Mouse (Mus musculus) midbrain, embryonic 16.5 days (tissue): Measurements from ENCODE around the gene Zdhhc7. TPM values are rescaled to one million over a fixed set of nuclear protein-coding genes. Genes with fewer than 3 reads are reported as not detected.

Experiments used
- ATAC-seq: fragments of 200-750 bp; cut with Nextera tagmentation; 2 replicates; pipeline ENCODE4 v1.8.0; 2017; ENCODE audit warnings: moderate TSS enrichment
- H3K27ac ChIP-seq: fragments of 300-500 bp; sonication (generic); 2 replicates; pipeline ENCODE4 v1.5.1; 2014; ENCODE audit warnings: mild to moderate bottlenecking, low read length, mixed read lengths
- H3K27me3 ChIP-seq: fragments of 300-500 bp; sonication (generic); 2 replicates; pipeline ENCODE4 v1.6.1; 2014; ENCODE audit warnings: low read depth, low read length, mixed read lengths; ENCODE audit not compliant: control insufficient read depth, insufficient read depth
- H3K36me3 ChIP-seq: fragments of 300-500 bp; sonication (generic); 2 replicates; pipeline ENCODE4 v1.6.1; 2014; ENCODE audit warnings: mild to moderate bottlenecking, low read length, moderate library complexity, mixed read lengths; ENCODE audit not compliant: control insufficient read depth, insufficient read depth
- H3K4me1 ChIP-seq: fragments of 300-500 bp; sonication (generic); 2 replicates; pipeline ENCODE4 v1.6.1; 2014; ENCODE audit warnings: mild to moderate bottlenecking, low read length, mixed read lengths; ENCODE audit not compliant: control insufficient read depth, insufficient read depth
- H3K4me2 ChIP-seq: fragments of 300-500 bp; sonication (generic); 2 replicates; pipeline ENCODE4 v1.6.1; 2014; ENCODE audit warnings: mild to moderate bottlenecking, low read length, mixed read lengths
- H3K4me3 ChIP-seq: fragments of 300-500 bp; sonication (generic); 2 replicates; pipeline ENCODE4 v1.5.1; 2014; ENCODE audit warnings: low read depth, mild to moderate bottlenecking, low read length, moderate library complexity, mixed read lengths
- H3K9ac ChIP-seq: fragments of 300-500 bp; sonication (generic); 2 replicates; pipeline ENCODE4 v1.6.1; 2014; ENCODE audit warnings: low read depth, low read length, mixed read lengths
- H3K9me3 ChIP-seq: fragments of 300-500 bp; sonication (generic); replicated peaks from 2 replicates; pipeline ENCODE4 v1.6.1; 2014; ENCODE audit warnings: mild to moderate bottlenecking, low read length, mixed read lengths; ENCODE audit not compliant: control insufficient read depth, poor library complexity, severe bottlenecking
- WGBS: fragments of 180-500 bp; shearing (Covaris S2); extraction: QIAGEN DNeasy Blood & Tissue Kit; methylation state at CpG from one replicate; pipeline ENCODE4 v1.1.7; 2014; 5-methylcytosine and 5-hydroxymethylcytosine counted together
- polyA plus RNA-seq: library from polyadenylated mRNA; unstranded; fragments of >200 nt; fragmentation: Nextera tagmentation; extraction: Ambion mirVana; gene quantifications from 2 replicates; pipeline ENCODE4 v1.2.1, GENCODE M21; 2015

The Zdhhc7 gene
- polyA plus RNA-seq, 1 experiment from 2014 or later = 27.8 TPM

DNA sequence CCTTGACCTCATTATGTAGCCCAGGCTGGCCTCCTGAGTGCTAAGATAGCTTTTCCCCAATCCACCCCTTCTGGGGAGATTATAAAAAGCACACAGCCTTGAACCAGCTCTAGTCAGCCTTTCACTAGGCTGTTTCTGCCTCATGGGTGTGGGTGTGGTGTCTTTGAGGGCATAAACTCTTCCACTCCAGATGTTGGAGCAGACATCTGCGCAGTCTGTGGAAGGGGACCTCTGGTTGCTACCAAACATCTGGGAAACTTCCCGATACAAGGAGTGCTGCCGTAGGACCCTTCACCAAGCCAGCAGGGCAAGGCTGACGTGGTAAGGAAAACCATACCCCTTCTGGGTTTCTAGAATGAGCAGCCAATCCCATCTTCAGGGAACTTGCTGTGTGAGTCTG, 49.4 kb downstream of the Zdhhc7 start:
- Histone ChIP-seq H3K9me3 (no peaks in the 10 kb centered on the region), H3K9ac (no peak overlapping the region), H3K27me3 (no peaks in the 10 kb centered on the region), H3K27ac (no peak overlapping the region), H3K4me1 (no peaks in the 10 kb centered on the region), H3K4me2 (no peak overlapping the region), H3K36me3 (no peaks in the 10 kb centered on the region), H3K4me3 (no peak overlapping the region)
- ATAC-seq = no peak
- WGBS = 83% methylated on average over 4 of the region's 4 CpGs

DNA sequence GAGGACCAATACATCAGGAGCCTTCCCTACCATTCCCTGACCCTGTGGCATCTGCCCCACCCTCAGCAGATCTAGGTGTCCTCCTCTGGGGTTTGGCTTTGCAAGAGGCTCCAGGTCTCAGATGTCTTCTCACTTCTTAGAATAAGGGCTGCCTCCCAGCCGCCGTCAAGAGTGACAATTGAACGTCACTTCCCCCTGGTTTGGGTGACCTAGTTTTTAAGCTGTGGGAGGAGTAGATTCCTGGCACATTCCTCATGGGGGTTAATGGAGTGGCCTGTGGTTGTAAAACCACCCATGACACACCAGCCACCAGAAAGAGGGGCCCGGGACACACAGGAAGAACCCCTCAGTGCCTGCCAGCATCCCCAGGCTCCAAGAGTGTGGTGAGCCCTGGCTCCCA, 50.3 kb downstream of the Zdhhc7 start:
- Histone ChIP-seq H3K9me3 (no peaks in the 10 kb centered on the region), H3K36me3 (no peaks in the 10 kb centered on the region), H3K27me3 (no peaks in the 10 kb centered on the region), H3K4me2 (no peak overlapping the region), H3K4me1 (no peaks in the 10 kb centered on the region), H3K4me3 (no peak overlapping the region), H3K27ac (no peak overlapping the region), H3K9ac (no peak overlapping the region)
- ATAC-seq = no peak
- 70% methylated on average over 4 of the region's 4 CpGs for WGBS

DNA sequence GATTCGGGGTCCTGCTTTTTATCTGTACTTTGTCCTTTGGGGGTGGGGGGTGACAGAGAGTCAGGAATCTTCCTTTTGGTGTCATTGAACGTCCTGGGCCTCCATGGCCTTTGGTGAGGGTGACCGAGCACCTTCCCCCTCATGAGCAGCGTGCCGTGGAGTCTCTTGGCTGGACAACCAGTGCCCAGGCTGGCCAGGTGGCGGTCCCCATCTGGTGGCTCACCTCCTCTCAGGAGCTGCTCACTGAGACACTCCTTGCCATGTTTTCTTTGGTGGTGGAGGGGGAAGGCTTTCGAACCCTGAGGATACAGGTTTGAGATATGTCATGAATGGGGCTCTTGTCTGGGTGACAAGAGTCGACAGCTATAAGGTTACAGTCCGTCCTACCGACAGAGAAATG, 50.9 kb downstream of the Zdhhc7 start:
- H3K27me3 ChIP-seq = no peaks in the 10 kb centered on the region
- ATAC-seq = no peak
- H3K9me3 ChIP-seq = no peaks in the 10 kb centered on the region
- no peaks in the 10 kb centered on the region for H3K4me1 ChIP-seq
- WGBS = 85% methylated on average over 10 of the region's 10 CpGs
- no peak overlapping the region for H3K4me2 ChIP-seq
- H3K9ac ChIP-seq = no peak overlapping the region
- H3K4me3 ChIP-seq = no peak overlapping the region
- no peaks in the 10 kb centered on the region for H3K36me3 ChIP-seq
- H3K27ac ChIP-seq = no peak overlapping the region

DNA sequence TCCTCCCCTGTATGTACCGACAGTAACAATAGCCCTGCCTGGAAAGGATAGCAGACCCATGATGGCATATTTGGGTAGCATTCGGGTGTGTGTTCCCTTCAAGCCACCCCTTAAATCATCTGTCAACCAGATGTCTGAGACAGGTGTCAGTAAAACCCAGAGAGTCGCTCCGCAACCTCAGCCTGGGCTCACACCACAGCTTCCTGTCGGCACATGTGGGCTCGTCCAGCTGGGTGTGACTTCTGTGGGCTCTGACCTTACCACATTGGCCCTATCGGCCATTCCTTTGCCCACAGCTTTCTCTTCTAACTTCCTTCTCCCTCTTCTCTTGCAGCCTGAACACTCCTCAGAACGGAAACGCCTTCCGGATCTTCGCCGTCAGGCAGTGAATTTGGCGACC, 51.3 kb downstream of the Zdhhc7 start:
- WGBS = 88% methylated on average over 13 of the region's 13 CpGs
- Histone ChIP-seq H3K4me3 (no peak overlapping the region), H3K9ac (no peak overlapping the region), H3K27me3 (no peaks in the 10 kb centered on the region), H3K4me1 (no peaks in the 10 kb centered on the region), H3K36me3 (no peaks in the 10 kb centered on the region), H3K9me3 (no peaks in the 10 kb centered on the region), H3K27ac (no peak overlapping the region), H3K4me2 (no peak overlapping the region)
- no peak for ATAC-seq

DNA sequence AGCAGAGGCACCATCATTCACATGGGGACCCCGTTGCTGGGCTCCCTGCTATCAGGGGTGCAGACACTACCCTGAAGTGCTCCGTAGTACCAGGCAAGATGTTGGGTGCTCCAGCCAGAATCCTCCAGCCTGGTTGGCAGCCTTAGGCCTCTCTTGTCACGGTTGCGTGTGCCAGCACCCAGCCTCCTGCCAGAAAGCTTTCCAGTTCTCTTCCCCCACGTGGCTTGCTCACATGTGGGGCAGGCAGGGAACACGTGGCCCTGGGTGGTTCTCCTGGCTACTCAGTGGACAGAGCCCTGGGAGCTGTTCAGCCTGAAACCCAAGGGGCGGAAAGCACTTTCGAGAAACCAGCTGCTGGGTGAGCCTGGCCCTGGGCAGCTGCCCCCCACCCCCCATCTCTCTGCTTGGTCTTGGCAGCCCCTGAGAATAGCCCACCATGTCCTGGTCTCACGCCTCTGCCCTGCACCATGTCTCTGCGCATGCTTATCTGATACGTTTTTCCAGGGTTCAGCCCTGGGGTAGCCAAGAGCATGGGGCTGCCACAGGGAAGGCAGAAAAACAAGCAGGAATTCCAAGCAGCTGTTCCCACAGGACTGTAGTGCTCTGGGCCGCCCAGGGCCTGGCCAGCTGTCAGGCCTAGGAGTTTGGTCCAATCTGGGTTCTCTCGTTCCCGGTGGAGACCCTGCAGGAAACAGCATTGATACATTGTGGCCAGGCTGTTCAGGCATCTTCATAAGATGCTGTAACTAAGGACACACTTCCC, 54.8 kb downstream of the Zdhhc7 start:
- no peaks in the 10 kb centered on the region for H3K27me3 ChIP-seq
- H3K4me2 ChIP-seq = no peak overlapping the region
- no peaks in the 10 kb centered on the region for H3K36me3 ChIP-seq
- H3K4me3 ChIP-seq = no peak overlapping the region
- ATAC-seq = no peak
- 62% methylated on average over 14 of the region's 14 CpGs for WGBS
- H3K9me3 ChIP-seq = 0 out of 2 replicates have a peak, but pooled peaks cover under 1% of the 10 kb centered on the region
- no peak overlapping the region for H3K27ac ChIP-seq
- H3K9ac ChIP-seq = no peak overlapping the region
- H3K4me1 ChIP-seq = no peaks in the 10 kb centered on the region

DNA sequence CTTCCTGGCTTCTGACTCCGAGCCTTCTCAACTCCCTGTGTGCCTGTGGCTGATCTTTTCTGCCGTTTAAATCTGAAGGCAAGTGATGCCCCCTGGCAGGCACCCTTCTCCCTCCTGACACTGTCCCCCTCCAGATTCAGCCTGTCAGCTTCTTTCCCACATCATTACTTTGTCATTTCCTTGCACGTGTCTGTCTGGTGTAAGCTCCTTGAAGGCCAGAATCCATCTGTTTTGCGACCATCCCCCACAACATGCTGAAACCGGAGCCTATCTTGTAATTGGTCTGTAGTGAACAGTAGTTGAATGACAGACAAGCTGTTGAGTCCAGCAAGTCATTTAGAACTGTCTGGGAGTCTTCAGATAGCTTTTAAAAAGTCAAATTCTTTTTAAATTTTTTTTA, 55.8 kb downstream of the Zdhhc7 start:
- H3K4me3 ChIP-seq = no peak overlapping the region
- ATAC-seq = no peak
- WGBS = 66% methylated on average over 5 of the region's 5 CpGs
- H3K4me1 ChIP-seq = no peaks in the 10 kb centered on the region
- H3K9ac ChIP-seq = no peak overlapping the region
- no peaks in the 10 kb centered on the region for H3K36me3 ChIP-seq
- no peak overlapping the region for H3K4me2 ChIP-seq
- H3K9me3 ChIP-seq = 0 out of 2 replicates have a peak, but pooled peaks cover 2% of the 10 kb centered on the region
- no peaks in the 10 kb centered on the region for H3K27me3 ChIP-seq
- H3K27ac ChIP-seq = no peak overlapping the region

DNA sequence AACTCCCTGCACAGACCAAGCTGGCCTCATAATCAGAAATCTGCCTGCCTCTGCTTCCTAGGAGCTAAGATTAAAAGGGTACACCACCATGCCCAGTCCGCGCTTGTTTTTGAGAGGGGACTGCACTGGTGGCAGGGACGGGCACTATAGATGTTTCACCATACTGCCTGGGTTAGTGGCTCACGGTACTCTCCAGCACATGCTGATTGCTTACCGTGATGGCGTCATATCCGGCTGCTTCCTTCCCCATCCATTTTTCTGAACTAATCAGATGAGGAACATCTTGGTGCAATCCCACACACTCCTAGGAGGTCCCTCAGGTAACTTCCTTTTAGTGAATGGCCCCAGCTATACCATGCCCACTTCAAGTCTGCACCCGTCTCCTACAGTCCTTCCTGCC, 56.4 kb downstream of the Zdhhc7 start:
- Histone ChIP-seq H3K4me2 (no peak overlapping the region), H3K9ac (no peak overlapping the region), H3K27me3 (no peaks in the 10 kb centered on the region), H3K27ac (no peak overlapping the region), H3K4me3 (no peak overlapping the region), H3K36me3 (no peaks in the 10 kb centered on the region), H3K4me1 (no peaks in the 10 kb centered on the region), H3K9me3 (0 out of 2 replicates have a peak, but pooled peaks cover 2% of the 10 kb centered on the region)
- 90% methylated on average over 8 of the region's 8 CpGs for WGBS
- no peak for ATAC-seq

DNA sequence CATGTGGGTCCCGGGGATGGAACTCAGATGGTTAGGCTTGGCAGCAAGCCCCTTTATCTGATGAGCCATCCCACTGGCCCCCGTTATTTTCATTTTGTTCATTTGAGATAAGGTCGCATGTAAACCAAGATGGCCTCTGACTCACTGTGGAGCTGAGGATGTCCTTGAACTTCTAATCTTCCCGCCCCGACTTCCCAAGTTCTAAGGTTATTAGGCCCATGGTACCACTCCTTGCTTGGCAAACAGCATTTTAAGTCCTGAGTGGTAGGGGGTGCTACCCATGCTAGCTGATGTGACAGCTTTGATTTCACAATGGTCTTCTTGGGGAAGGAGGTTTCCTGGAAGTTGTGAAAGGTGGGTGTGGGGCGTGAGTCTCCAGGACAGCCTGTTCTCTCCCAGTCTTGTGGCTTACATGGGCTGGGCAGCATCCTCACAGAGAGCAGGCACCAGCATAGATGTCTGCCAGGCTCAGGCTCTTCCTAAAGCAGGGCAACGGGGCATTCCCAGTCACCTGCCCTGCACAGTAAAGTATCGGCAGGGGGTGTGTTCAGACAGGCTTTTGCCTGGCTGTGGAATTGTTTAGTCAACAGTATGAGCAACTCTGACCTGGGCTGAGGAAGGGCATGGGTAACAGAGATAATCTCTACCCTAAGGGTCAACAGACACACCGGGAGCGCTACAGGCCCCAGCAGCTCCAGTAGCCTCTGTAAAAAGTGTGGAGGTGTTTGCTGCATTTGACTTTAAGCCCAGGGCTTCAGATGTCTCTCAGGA, 58.6 kb downstream of the Zdhhc7 start:
- Histone ChIP-seq H3K4me2 (no peak overlapping the region), H3K27me3 (no peaks in the 10 kb centered on the region), H3K9me3 (0 out of 2 replicates have a peak, but pooled peaks cover 2% of the 10 kb centered on the region), H3K4me1 (no peaks in the 10 kb centered on the region), H3K36me3 (no peaks in the 10 kb centered on the region), H3K9ac (no peak overlapping the region), H3K4me3 (no peak overlapping the region), H3K27ac (no peak overlapping the region)
- no peak for ATAC-seq
- 78% methylated on average over 10 of the region's 10 CpGs for WGBS

DNA sequence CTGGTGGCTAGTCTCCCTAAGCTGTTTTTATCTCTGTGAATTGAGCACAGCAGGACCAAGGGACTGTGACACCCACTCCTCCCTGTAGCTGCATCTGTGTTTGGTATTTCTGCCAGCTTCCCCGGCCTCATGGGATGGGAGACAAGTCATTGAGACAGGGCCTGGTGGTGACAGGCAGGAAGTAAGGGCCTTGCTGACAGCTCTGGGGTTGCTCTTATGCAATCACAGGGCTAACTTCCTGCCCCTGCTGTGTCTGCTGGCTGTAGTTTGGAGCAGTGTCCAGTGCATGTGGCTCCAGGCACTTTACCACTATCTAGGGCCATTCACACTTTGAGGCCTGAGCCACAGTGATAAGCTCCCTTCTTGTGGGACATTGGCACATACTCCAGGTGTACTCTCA, 60.4 kb downstream of the Zdhhc7 start:
- H3K4me3 ChIP-seq = no peak overlapping the region
- no peaks in the 10 kb centered on the region for H3K36me3 ChIP-seq
- ATAC-seq = no peak
- no peaks in the 10 kb centered on the region for H3K4me1 ChIP-seq
- no peak overlapping the region for H3K27ac ChIP-seq
- no peaks in the 10 kb centered on the region for H3K27me3 ChIP-seq
- 0 out of 2 replicates have a peak, but pooled peaks cover 2% of the 10 kb centered on the region for H3K9me3 ChIP-seq
- WGBS = 87% methylated on average over 1 of the region's 1 CpGs
- H3K4me2 ChIP-seq = no peak overlapping the region
- H3K9ac ChIP-seq = no peak overlapping the region
